Mouse (Mus musculus) spleen, adult 10 weeks (tissue): ENCODE results near the gene Meis2. TPM values are rescaled to one million over a fixed set of nuclear protein-coding genes. Genes with fewer than 3 reads are reported as not detected.

ENCODE experiments used
- polyA plus RNA-seq: library from polyadenylated mRNA; stranded (reverse); fragments of 350-450 nt; fragmentation: Illumina TruSeq; extraction: RNeasy Lipid Tissue Mini Kit (QIAGEN cat#74804); gene quantifications from one replicate; pipeline ENCODE4 v1.2.3, GENCODE M21; 2015; ENCODE audit warnings: low replicate concordance; ENCODE audit not compliant: insufficient read depth

Meis2 gene
- polyA plus RNA-seq = 7.3 TPM

DNA sequence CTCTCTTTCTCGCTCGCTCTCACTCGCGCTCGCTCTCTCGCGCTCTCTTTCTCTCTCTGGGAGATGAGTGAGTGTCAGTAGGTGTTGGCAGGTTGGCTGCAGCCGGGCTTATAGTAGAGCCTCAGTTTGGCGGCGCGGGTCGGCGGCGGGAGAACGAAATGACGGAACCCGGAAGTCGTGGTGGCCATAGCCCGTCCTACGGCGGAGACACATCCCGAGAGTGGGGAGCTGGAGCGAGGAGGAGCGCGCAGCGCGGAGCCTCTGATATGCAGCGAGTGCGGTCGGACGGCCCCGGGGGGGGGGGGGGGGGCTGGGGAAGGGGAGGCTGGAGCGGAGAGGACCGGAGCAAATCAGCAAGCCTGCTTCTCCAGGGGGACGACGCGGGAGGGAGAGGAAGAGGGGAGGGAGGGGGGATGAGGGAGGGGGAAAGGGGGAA, at the start of gene Meis2:
Gene Meis2 (minus strand): TSS at position 270 of the 436 bp plus-strand sequence.

